Mouse (Mus musculus): ENCODE results near the gene Cacna2d3. TPM values are rescaled to one million over a fixed set of nuclear protein-coding genes. Genes with fewer than 3 reads are reported as not detected.

Cacna2d3 gene
- polyA plus RNA-seq, 1 experiment from 2014 or later: 36.5 TPM

GRCm38 (mm10) chr14:29443091-29444026 lies 278.3 kb downstream of the Cacna2d3 start:
- Histone ChIP-seq H3K4me3 (no peak overlapping the region), H3K36me3 (no peaks in the 10 kb centered on the region), H3K4me2 (replicated peaks) (peak overlapping the region; percentile 32), H3K9ac (no peak overlapping the region), H3K27me3 (no peaks in the 10 kb centered on the region), H3K9me3 (replicated peaks) (no peaks in the 10 kb centered on the region), H3K27ac (peak overlapping the region; percentile 64), H3K4me1 (peaks cover 34% of the 10 kb centered on the region)
- peak; percentile 51; the same call in 1 of the 2 replicates for ATAC-seq (ENCODE audit: low FRiP score)
- WGBS: 16% methylated on average over 15 of the region's 15 CpGs

- peak overlapping the region; percentile 32 for H3K4me2 ChIP-seq (replicated peaks)
- no peaks in the 10 kb centered on the region for H3K9me3 ChIP-seq (replicated peaks)
- H3K4me3 ChIP-seq: no peak overlapping the region
- no peak overlapping the region for H3K9ac ChIP-seq
- H3K4me1 ChIP-seq: peaks cover 37% of the 10 kb centered on the region
- 9% methylated on average over 4 of the region's 4 CpGs for WGBS
- H3K27ac ChIP-seq: peak overlapping the region; percentile 67
- no peaks in the 10 kb centered on the region for H3K27me3 ChIP-seq
- ATAC-seq (ENCODE audit: low FRiP score): peak; percentile 42; the same call in 1 of the 2 replicates
- H3K36me3 ChIP-seq: no peaks in the 10 kb centered on the region
These were observed 279.2 kb downstream of the Cacna2d3 start for GRCm38 (mm10) chr14:29442476-29442875.

- no peaks in the 10 kb centered on the region for H3K36me3 ChIP-seq
- peaks cover 20% of the 10 kb centered on the region for H3K4me1 ChIP-seq
- H3K9ac ChIP-seq: no peak overlapping the region
- no peak overlapping the region for H3K27ac ChIP-seq
- 68% methylated on average over 7 of the region's 7 CpGs for WGBS
- no peaks in the 10 kb centered on the region for H3K9me3 ChIP-seq (replicated peaks)
- ATAC-seq (ENCODE audit: low FRiP score): no peak
- no peaks in the 10 kb centered on the region for H3K27me3 ChIP-seq
- no peak overlapping the region for H3K4me3 ChIP-seq
- no peak overlapping the region for H3K4me2 ChIP-seq (replicated peaks)
These were observed 283.0 kb downstream of the Cacna2d3 start for GRCm38 (mm10) chr14:29438666-29439065.

- Histone ChIP-seq H3K9ac (no peak overlapping the region), H3K27me3 (no peaks in the 10 kb centered on the region), H3K4me2 (replicated peaks) (no peak overlapping the region), H3K36me3 (no peaks in the 10 kb centered on the region), H3K9me3 (replicated peaks) (no peaks in the 10 kb centered on the region), H3K27ac (no peak overlapping the region), H3K4me1 (peaks cover 20% of the 10 kb centered on the region), H3K4me3 (no peak overlapping the region)
- WGBS: 75% methylated on average over 3 of the region's 3 CpGs
- ATAC-seq (ENCODE audit: low FRiP score): no peak
These were observed 283.4 kb downstream of the Cacna2d3 start for GRCm38 (mm10) chr14:29438251-29438650.

- Histone ChIP-seq H3K27ac (no peak overlapping the region), H3K4me3 (no peak overlapping the region), H3K4me2 (replicated peaks) (no peak overlapping the region), H3K27me3 (no peaks in the 10 kb centered on the region), H3K36me3 (no peaks in the 10 kb centered on the region), H3K4me1 (peaks cover 10% of the 10 kb centered on the region), H3K9me3 (replicated peaks) (no peaks in the 10 kb centered on the region), H3K9ac (no peak overlapping the region)
- ATAC-seq (ENCODE audit: low FRiP score): no peak
These were observed 286.5 kb downstream of the Cacna2d3 start for GRCm38 (mm10) chr14:29435203-29435602.

GRCm38 (mm10) chr14:29433716-29434115 lies 287.9 kb downstream of the Cacna2d3 start:
- Histone ChIP-seq H3K27ac (no peak overlapping the region), H3K9ac (no peak overlapping the region)
- WGBS: 70% methylated on average over 3 of the region's 3 CpGs

GRCm38 (mm10) chr14:29433076-29433714 lies 288.5 kb downstream of the Cacna2d3 start:
- Histone ChIP-seq H3K9ac (no peak overlapping the region), H3K4me2 (replicated peaks) (no peak overlapping the region), H3K4me1 (peaks cover 8% of the 10 kb centered on the region), H3K9me3 (replicated peaks) (no peaks in the 10 kb centered on the region), H3K27me3 (no peaks in the 10 kb centered on the region), H3K27ac (no peak overlapping the region), H3K36me3 (no peaks in the 10 kb centered on the region), H3K4me3 (no peak overlapping the region)
- 57% methylated on average over 5 of the region's 5 CpGs for WGBS
- no peak for ATAC-seq (ENCODE audit: low FRiP score)

More at GRCm38 (mm10) chr14:29433716-29434115, 287.9 kb downstream of the Cacna2d3 start:
- Histone ChIP-seq H3K4me2 (replicated peaks) (no peak overlapping the region), H3K9me3 (replicated peaks) (no peaks in the 10 kb centered on the region), H3K36me3 (no peaks in the 10 kb centered on the region), H3K4me3 (no peak overlapping the region), H3K4me1 (peaks cover 10% of the 10 kb centered on the region), H3K27me3 (no peaks in the 10 kb centered on the region)
- ATAC-seq (ENCODE audit: low FRiP score): no peak

GRCm38 (mm10) chr14:29429788-29430187 lies 291.9 kb downstream of the Cacna2d3 start:
- no peaks in the 10 kb centered on the region for H3K27me3 ChIP-seq
- H3K4me3 ChIP-seq: no peak overlapping the region
- H3K9ac ChIP-seq: no peak overlapping the region
- 58% methylated on average over 2 of the region's 2 CpGs for WGBS
- peaks cover 5% of the 10 kb centered on the region for H3K4me1 ChIP-seq
- no peak for ATAC-seq (ENCODE audit: low FRiP score)
- H3K4me2 ChIP-seq (replicated peaks): no peak overlapping the region
- no peaks in the 10 kb centered on the region for H3K36me3 ChIP-seq
- H3K27ac ChIP-seq: no peak overlapping the region
- no peaks in the 10 kb centered on the region for H3K9me3 ChIP-seq (replicated peaks)

GRCm38 (mm10) chr14:29425666-29426065 lies 296.0 kb downstream of the Cacna2d3 start:
- Histone ChIP-seq H3K27ac (no peak overlapping the region), H3K4me3 (no peak overlapping the region), H3K36me3 (no peaks in the 10 kb centered on the region), H3K27me3 (no peaks in the 10 kb centered on the region), H3K4me2 (replicated peaks) (no peak overlapping the region), H3K4me1 (no peaks in the 10 kb centered on the region), H3K9ac (no peak overlapping the region), H3K9me3 (replicated peaks) (no peaks in the 10 kb centered on the region)
- WGBS: 85% methylated on average over 3 of the region's 3 CpGs
- no peak for ATAC-seq (ENCODE audit: low FRiP score)

- no peak for ATAC-seq (ENCODE audit: low FRiP score)
- Histone ChIP-seq H3K4me3 (no peak overlapping the region), H3K4me2 (replicated peaks) (no peak overlapping the region), H3K36me3 (no peaks in the 10 kb centered on the region), H3K9me3 (replicated peaks) (no peaks in the 10 kb centered on the region), H3K4me1 (no peaks in the 10 kb centered on the region), H3K9ac (no peak overlapping the region), H3K27me3 (no peaks in the 10 kb centered on the region), H3K27ac (no peak overlapping the region)
- 87% methylated on average over 3 of the region's 3 CpGs for WGBS
These were observed 296.5 kb downstream of the Cacna2d3 start for GRCm38 (mm10) chr14:29425208-29425607.

GRCm38 (mm10) chr14:29405878-29406165 lies 315.8 kb downstream of the Cacna2d3 start:
- Histone ChIP-seq H3K9ac (no peak overlapping the region), H3K36me3 (no peaks in the 10 kb centered on the region), H3K9me3 (replicated peaks) (no peaks in the 10 kb centered on the region), H3K4me1 (peaks cover 9% of the 10 kb centered on the region; the same call in 1 of the 2 replicates), H3K4me3 (no peak overlapping the region), H3K27ac (no peak overlapping the region), H3K4me2 (replicated peaks) (no peak overlapping the region), H3K27me3 (no peaks in the 10 kb centered on the region; the same call in 1 of the 2 replicates)
- no peak for ATAC-seq (ENCODE audit: low FRiP score)
- 39% methylated on average over 2 of the region's 2 CpGs for WGBS

- no peak overlapping the region for H3K4me2 ChIP-seq (replicated peaks)
- no peaks in the 10 kb centered on the region; the same call in 1 of the 2 replicates for H3K27me3 ChIP-seq
- H3K4me3 ChIP-seq: no peak overlapping the region
- no peaks in the 10 kb centered on the region for H3K36me3 ChIP-seq
- peaks cover 9% of the 10 kb centered on the region; the same call in 1 of the 2 replicates for H3K4me1 ChIP-seq
- ATAC-seq (ENCODE audit: low FRiP score): no peak
- WGBS: 68% methylated on average over 8 of the region's 8 CpGs
- H3K27ac ChIP-seq: no peak overlapping the region
- H3K9me3 ChIP-seq (replicated peaks): no peaks in the 10 kb centered on the region
- no peak overlapping the region for H3K9ac ChIP-seq
These were observed 316.4 kb downstream of the Cacna2d3 start for GRCm38 (mm10) chr14:29405125-29405877.

Measured in hindbrain, embryonic 12.5 days (tissue).